Mouse (Mus musculus): Measurements from ENCODE around the gene Elovl4. TPM values are rescaled to one million over a fixed set of nuclear protein-coding genes. Genes with fewer than 3 reads are reported as not detected.
A peak's percentile ranks its signal among the peaks of the same experiment; 100 is the strongest.

Gene Elovl4
- total and polyA plus RNA-seq, 2 experiments from 2014 or later = 0.41 to 0.65 TPM

- no peak overlapping the region for H3K4me3 ChIP-seq (ENCODE audit: low read depth, low read length)
- H3K9ac ChIP-seq (replicated peaks; ENCODE audit: low read depth, low read length) = no peak overlapping the region
- no peak for ATAC-seq (ENCODE audit: insufficient read depth, low read depth)
- 70% methylated on average over 5 of the region's 5 CpGs for WGBS
- H3K4me2 ChIP-seq (ENCODE audit: low read depth, low read length) = no peak overlapping the region
- no peaks in the 10 kb centered on the region for H3K4me1 ChIP-seq (ENCODE audit: control insufficient read depth, insufficient read depth)
- no peaks in the 10 kb centered on the region for H3K27me3 ChIP-seq (ENCODE audit: control insufficient read depth, insufficient read depth, low read length)
- H3K27ac ChIP-seq (ENCODE audit: low read depth) = no peak overlapping the region
- no peak for TF ChIP-seq CTCF (IDR thresholded peaks at IDR 0.05; ENCODE audit: low read depth)
- no peak for TF ChIP-seq EP300 (IDR thresholded peaks at IDR 0.05; ENCODE audit: low read depth)
- no peaks in the 10 kb centered on the region for H3K9me3 ChIP-seq (replicated peaks; ENCODE audit: control insufficient read depth, low read length)
- no peaks in the 10 kb centered on the region for H3K36me3 ChIP-seq (replicated peaks; ENCODE audit: control insufficient read depth, insufficient read depth, low read length)
- DNase-seq (ENCODE audit: low spot score) = no peak
Observed at GRCm38 (mm10) chr9:83829896-83830295, 23.8 kb upstream of the Elovl4 start.

- Histone ChIP-seq H3K9me3 (replicated peaks; ENCODE audit: control insufficient read depth, low read length) (no peaks in the 10 kb centered on the region), H3K36me3 (replicated peaks; ENCODE audit: control insufficient read depth, insufficient read depth, low read length) (no peaks in the 10 kb centered on the region), H3K4me3 (ENCODE audit: low read depth, low read length) (no peak overlapping the region), H3K9ac (replicated peaks; ENCODE audit: low read depth, low read length) (no peak overlapping the region), H3K4me1 (ENCODE audit: control insufficient read depth, insufficient read depth) (no peaks in the 10 kb centered on the region), H3K27me3 (ENCODE audit: control insufficient read depth, insufficient read depth, low read length) (no peaks in the 10 kb centered on the region), H3K27ac (ENCODE audit: low read depth) (no peak overlapping the region), H3K4me2 (ENCODE audit: low read depth, low read length) (no peak overlapping the region)
- no peak for DNase-seq (ENCODE audit: low spot score)
- ATAC-seq (ENCODE audit: insufficient read depth, low read depth) = no peak
- TF ChIP-seq CTCF (IDR thresholded peaks at IDR 0.05; ENCODE audit: low read depth) = no peak
- no peak for TF ChIP-seq EP300 (IDR thresholded peaks at IDR 0.05; ENCODE audit: low read depth)
- WGBS = 72% methylated on average over 5 of the region's 5 CpGs
Observed at GRCm38 (mm10) chr9:83822925-83823324, 16.8 kb upstream of the Elovl4 start.

- DNase-seq (ENCODE audit: low spot score) (no peak), ATAC-seq (ENCODE audit: insufficient read depth, low read depth) (no peak)
- Histone ChIP-seq H3K4me1 (ENCODE audit: control insufficient read depth, insufficient read depth) (no peaks in the 10 kb centered on the region), H3K27me3 (ENCODE audit: control insufficient read depth, insufficient read depth, low read length) (no peaks in the 10 kb centered on the region), H3K9ac (replicated peaks; ENCODE audit: low read depth, low read length) (no peak overlapping the region), H3K36me3 (replicated peaks; ENCODE audit: control insufficient read depth, insufficient read depth, low read length) (no peaks in the 10 kb centered on the region), H3K4me3 (ENCODE audit: low read depth, low read length) (no peak overlapping the region), H3K4me2 (ENCODE audit: low read depth, low read length) (no peak overlapping the region), H3K27ac (ENCODE audit: low read depth) (no peak overlapping the region), H3K9me3 (replicated peaks; ENCODE audit: control insufficient read depth, low read length) (no peaks in the 10 kb centered on the region)
- WGBS = 79% methylated on average over 2 of the region's 2 CpGs
- TF ChIP-seq EP300 (IDR thresholded peaks at IDR 0.05; ENCODE audit: low read depth) (no peak), CTCF (IDR thresholded peaks at IDR 0.05; ENCODE audit: low read depth) (no peak)
Observed at GRCm38 (mm10) chr9:83820976-83821375, 14.9 kb upstream of the Elovl4 start.

- 67% methylated on average over 7 of the region's 7 CpGs for WGBS
- no peak overlapping the region for H3K9ac ChIP-seq (replicated peaks; ENCODE audit: low read depth, low read length)
- H3K27ac ChIP-seq (ENCODE audit: low read depth) = no peak overlapping the region
- H3K4me3 ChIP-seq (ENCODE audit: low read depth, low read length) = no peak overlapping the region
- no peaks in the 10 kb centered on the region for H3K4me1 ChIP-seq (ENCODE audit: control insufficient read depth, insufficient read depth)
- no peaks in the 10 kb centered on the region for H3K9me3 ChIP-seq (replicated peaks; ENCODE audit: control insufficient read depth, low read length)
- ATAC-seq (ENCODE audit: insufficient read depth, low read depth) (no peak), DNase-seq (ENCODE audit: low spot score) (no peak)
- no peaks in the 10 kb centered on the region for H3K27me3 ChIP-seq (ENCODE audit: control insufficient read depth, insufficient read depth, low read length)
- no peak for TF ChIP-seq CTCF (IDR thresholded peaks at IDR 0.05; ENCODE audit: low read depth)
- no peak for TF ChIP-seq EP300 (IDR thresholded peaks at IDR 0.05; ENCODE audit: low read depth)
- H3K36me3 ChIP-seq (replicated peaks; ENCODE audit: control insufficient read depth, insufficient read depth, low read length) = no peaks in the 10 kb centered on the region
- H3K4me2 ChIP-seq (ENCODE audit: low read depth, low read length) = no peak overlapping the region
Observed at GRCm38 (mm10) chr9:83819188-83819587, 13.1 kb upstream of the Elovl4 start.

GRCm38 (mm10) chr9:83807562-83807961, 1.5 kb upstream of the Elovl4 start:
- no peaks in the 10 kb centered on the region for H3K36me3 ChIP-seq (replicated peaks; ENCODE audit: control insufficient read depth, insufficient read depth, low read length)
- no peak overlapping the region for H3K9ac ChIP-seq (replicated peaks; ENCODE audit: low read depth, low read length)
- no peaks in the 10 kb centered on the region for H3K9me3 ChIP-seq (replicated peaks; ENCODE audit: control insufficient read depth, low read length)
- peak; percentile 40 for DNase-seq (ENCODE audit: low spot score)
- H3K4me3 ChIP-seq (ENCODE audit: low read depth, low read length) = no peak overlapping the region
- TF ChIP-seq EP300 (IDR thresholded peaks at IDR 0.05; ENCODE audit: low read depth) (no peak), CTCF (IDR thresholded peaks at IDR 0.05; ENCODE audit: low read depth) (peak; percentile 51)
- H3K4me2 ChIP-seq (ENCODE audit: low read depth, low read length) = no peak overlapping the region
- H3K4me1 ChIP-seq (ENCODE audit: control insufficient read depth, insufficient read depth) = peaks cover 9% of the 10 kb centered on the region; the same call in 1 of the 2 replicates
- ATAC-seq (ENCODE audit: insufficient read depth, low read depth) = no peak
- no peak overlapping the region for H3K27ac ChIP-seq (ENCODE audit: low read depth)
- peaks cover 41% of the 10 kb centered on the region for H3K27me3 ChIP-seq (ENCODE audit: control insufficient read depth, insufficient read depth, low read length)
- 7% methylated on average over 2 of the region's 2 CpGs for whole genome bisulfite sequencing

Measured in heart, postnatal 0 days (tissue).